Mouse (Mus musculus) adrenal gland, postnatal 14 days (tissue): ENCODE measurements around the gene Ift88. TPM values are rescaled to one million over a fixed set of nuclear protein-coding genes. Genes with fewer than 3 reads are reported as not detected.
"Not testable (repeated sequence)": the region's sequence is repeated elsewhere in the genome, so short reads cannot be mapped to it uniquely, and the experiment has no call there.

ENCODE experiments used
- DNase-seq: peaks from one replicate; pipeline ENCODE4 v3.0.0; 2021; ENCODE audit warnings: mixed read lengths
- total RNA-seq: library from RNA; stranded (reverse); gene quantifications from 2 replicates; pipeline ENCODE4 v1.2.3, GENCODE M21; 2021

Ift88 gene
- total RNA-seq, 1 experiment from 2014 or later = 9.6 TPM

DNA sequence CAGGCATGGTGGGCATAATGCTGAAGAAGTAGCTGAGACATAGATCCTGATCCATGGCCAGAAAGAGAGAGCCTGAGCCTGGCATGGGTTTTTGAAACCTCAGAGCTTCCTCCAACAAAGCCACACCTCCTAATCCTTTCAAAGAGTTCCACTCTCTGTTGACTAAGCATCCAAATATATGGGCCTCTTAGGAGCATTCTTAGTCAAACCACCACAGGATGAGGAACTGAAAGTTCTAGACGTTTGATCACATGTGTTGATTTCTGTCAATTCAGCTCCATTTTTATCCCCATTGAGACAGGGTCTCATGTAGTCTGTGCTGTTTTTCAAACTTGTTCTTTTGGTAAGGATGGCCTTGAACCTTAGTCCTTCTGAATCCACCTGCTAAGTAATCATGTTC lies 28.7 kb downstream of the Ift88 start:
- no peak for DNase-seq

- no peak for DNase-seq
Observed at GRCm38 (mm10) chr14:57459883-57460282, 36.0 kb downstream of the Ift88 start.

DNA sequence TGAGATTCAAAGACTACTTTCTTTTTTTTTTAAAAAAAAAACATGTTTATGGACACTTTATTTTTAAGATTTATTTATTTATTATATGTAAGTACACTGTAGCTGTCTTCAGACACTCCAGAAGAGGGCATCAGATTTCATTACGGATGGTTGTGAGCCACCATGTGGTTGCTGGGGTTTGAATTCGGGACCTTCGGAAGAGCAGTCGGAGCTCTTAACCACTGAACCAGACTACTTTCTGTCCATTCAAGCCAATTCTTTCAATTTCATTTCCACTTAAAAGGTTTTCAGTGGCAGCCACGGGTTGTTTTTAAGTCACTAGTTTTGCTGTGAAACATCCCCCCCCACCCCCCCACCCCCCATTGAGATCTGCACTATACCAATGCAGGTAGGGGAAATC lies 36.5 kb downstream of the Ift88 start:
- not testable (repeated sequence) for DNase-seq

DNA sequence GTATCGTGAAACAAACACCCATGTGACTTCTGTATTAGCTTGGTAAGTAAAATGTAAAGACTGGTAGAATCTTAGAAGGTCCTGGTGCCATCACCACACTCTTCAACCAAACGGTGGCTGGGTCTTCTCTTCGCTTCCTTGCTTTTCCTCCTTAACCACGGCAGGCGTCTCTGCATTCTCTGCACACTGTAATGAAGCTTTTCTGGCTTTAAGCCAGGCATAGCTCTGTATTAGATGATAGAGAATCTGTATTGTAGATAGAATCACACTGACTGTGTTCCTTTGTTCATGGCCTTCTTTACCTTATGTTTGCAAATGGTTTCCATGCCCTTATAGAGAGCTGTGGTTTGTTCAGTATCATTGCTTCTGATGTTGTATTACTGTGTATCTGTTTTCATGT lies 39.0 kb downstream of the Ift88 start:
- DNase-seq = no peak

- DNase-seq = no peak
Observed at GRCm38 (mm10) chr14:57475057-57475456, 51.2 kb downstream of the Ift88 start.

- DNase-seq = no peak
Observed at GRCm38 (mm10) chr14:57482262-57482661, 58.4 kb downstream of the Ift88 start.

DNA sequence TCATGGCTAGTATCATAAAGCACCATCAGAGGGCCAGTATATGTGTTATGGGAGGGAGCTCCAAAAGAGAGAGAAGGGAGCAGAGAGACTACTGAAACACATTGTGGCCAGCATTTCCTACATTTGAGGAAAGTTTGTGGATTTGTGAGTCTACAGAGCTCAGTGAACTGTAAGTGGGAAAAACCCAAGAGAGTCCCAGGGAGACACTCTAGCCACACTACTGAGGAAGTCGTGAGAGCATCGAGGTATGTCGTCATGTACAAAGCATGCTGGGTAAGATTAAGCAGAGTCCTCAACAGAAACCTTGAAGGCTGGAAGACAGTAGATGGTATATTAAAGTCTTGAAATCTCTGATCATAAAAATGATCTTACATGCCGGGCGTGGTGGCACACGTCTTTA lies 60.3 kb downstream of the Ift88 start:
- no peak for DNase-seq

DNA sequence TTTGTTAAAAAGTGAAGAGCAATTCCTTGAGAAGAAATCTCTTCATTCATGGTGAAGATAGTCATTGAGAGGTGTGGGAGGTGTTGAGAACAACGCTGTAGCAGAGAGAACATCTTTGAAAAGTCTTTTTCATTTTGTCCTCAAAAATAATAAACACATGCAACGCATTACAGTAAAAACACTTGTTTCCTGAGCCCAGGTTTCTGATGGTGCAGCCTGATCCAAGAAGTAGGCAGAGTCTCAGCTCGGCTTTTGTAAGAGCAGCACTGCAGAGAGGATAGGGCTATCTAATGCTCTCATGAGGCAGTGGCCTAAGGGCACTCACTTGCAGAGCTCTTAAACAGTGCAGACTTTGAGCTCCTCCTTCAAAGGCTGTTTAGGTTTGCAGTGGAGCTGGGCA lies 65.8 kb downstream of the Ift88 start:
- DNase-seq = no peak

GRCm38 (mm10) chr14:57493840-57494239 lies 70.0 kb downstream of the Ift88 start:
- DNase-seq = no peak

- no peak for DNase-seq
Observed at GRCm38 (mm10) chr14:57503729-57504128, 79.9 kb downstream of the Ift88 start.

DNA sequence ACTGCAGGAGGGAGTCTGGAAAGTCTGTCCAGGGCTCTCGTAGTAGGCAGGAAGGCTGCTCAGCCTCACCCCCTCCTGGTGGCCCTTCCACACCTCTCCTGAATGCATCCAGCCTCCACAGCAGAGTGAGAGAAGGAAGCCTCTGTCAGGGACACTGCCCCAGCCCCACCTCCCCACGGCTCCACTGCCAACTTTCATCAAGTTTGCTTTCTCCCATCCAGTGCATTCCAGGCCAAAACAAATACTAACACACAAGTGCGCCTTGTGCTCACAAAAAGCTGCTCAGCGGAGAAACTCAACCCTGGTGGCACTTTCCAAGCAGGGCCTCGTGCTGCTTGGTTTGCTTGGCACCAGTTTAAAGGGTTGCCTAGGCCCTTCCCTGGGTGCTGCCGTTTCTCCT lies 85.7 kb downstream of the Ift88 start:
- peak; percentile 13 for DNase-seq

- no peak for DNase-seq
Observed at GRCm38 (mm10) chr14:57515156-57515762, 91.4 kb downstream of the Ift88 start.

- DNase-seq = no peak
Observed at GRCm38 (mm10) chr14:57517001-57517400, 93.1 kb downstream of the Ift88 start.

DNA sequence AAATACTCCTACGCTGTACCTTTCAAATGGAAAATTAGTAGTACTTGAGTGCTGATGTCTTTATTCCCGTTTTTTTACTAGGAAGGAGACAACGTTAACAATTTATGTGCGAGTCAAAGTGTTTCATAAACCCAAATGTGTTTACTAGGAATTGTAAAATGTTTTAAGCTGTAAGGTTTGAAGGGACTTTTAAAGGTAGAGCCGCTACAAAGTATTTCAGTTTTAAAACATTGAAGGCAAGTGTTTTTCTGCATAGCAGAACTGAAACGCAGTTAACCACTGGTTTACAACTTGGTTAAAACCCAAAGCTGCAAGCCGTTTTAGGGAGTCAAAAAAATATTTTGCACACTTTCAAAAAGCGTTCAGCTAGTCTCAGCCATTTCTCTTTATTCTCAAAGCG lies 99.9 kb downstream of the Ift88 start:
- no peak for DNase-seq

GRCm38 (mm10) chr14:57524671-57525387 lies 101.0 kb downstream of the Ift88 start, which contains the start of gene Il17d:
Il17d (plus strand) TSS chr14:57524777.
- peak; percentile 63 for DNase-seq

DNA sequence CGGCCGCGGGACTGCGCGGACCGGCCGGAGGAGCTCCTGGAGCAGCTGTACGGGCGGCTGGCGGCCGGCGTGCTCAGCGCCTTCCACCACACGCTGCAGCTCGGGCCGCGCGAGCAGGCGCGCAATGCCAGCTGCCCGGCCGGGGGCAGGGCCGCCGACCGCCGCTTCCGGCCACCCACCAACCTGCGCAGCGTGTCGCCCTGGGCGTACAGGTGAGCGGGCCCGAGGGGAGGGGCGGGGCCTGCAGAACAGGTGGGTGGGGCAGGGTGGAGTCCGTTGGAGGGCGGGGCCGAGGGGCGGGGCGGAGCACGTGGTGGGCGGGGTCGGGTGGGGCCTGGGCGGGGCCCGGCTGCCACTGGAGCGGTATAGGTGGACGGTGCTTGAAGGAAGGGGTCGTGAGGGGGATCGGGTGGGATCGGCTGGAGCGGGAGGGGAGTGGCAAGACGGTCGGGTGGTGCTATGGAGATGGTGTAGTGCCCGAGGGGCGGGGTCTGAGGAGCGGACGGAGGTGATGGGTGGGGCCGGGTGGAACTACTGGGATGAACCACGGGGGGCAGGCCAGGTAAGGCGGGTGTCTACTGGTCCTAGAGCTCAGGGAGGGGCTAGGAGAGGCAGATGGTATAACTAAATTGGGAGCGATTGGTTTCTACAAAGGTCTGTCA lies 101.7 kb downstream of the Ift88 start:
- peak; percentile 83 for DNase-seq

DNA sequence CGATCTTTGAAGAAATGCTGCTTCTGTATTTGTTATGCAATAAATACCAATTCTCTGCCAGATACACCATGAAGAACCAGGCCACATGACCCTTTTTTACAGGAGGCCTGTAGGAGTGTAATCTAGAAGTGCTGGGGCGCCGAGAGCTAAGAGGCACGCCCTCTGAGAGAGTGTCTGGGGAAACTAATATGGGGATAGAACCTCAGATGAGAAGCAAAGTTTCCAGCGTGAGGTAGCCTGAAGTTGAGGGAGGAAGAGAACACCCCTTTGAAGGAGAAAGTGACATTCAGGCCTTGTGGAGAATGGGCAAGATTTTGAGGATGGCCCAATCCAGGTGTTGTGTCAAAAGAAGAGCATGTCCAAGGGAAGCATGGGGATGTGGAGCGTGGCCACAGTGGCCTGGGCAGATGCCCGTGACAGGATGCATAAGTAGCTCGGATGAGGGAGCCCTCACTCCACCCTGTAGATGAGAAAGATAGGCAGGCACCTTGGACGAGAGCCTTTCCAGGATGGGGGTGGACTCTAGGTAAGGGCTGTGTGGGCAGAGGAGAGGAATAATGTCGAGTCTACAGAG lies 102.3 kb downstream of the Ift88 start:
- no peak for DNase-seq

GRCm38 (mm10) chr14:57527122-57527521 lies 103.3 kb downstream of the Ift88 start:
- no peak for DNase-seq

DNA sequence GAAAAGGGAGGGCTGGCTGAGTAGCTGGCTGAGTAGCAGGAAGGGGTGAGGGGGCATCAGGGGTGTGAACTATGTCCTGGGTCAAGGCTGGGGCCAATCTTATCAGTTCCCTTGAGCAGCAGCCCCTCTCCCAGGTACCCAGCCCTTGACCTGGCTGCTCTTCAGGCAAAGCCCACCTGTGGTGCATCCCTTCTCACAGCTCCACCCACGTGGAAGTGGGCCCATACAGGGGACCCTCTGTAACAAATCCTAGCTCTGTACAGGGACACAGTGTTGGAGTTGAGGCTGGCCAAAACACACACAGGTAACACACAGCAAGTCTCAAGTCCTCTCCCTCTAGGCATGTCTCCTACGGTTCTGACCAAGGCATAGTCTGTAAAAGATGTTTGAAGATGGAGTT lies 103.7 kb downstream of the Ift88 start:
- DNase-seq = no peak

GRCm38 (mm10) chr14:57529086-57529785 lies 105.4 kb downstream of the Ift88 start:
- peak; percentile 79 for DNase-seq

- DNase-seq = no peak
Observed at GRCm38 (mm10) chr14:57529786-57530515, 106.1 kb downstream of the Ift88 start.

DNA sequence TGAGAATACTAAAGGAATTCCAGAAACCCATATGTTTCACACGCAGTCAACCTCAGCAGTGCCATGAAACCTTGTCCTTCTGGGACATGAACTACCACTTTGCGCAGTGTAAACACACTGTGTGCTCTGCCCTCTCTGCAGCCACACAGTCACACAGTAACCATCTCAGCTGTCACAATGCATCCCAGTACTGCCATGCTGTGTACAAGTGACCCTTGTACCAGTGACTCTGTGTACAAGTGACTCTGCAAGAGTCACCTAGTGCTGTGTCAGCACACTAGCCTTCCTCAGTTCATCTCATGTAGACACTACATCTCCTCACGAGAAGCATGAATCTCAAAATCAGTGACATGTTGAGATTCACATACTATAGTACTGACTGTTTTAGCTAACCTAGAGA lies 108.7 kb downstream of the Ift88 start:
- DNase-seq = no peak
